Mouse (Mus musculus) MEL (cell line): ENCODE data around the gene Srarp.

Experiments
- CTCF ChIP-seq, 3 experiments: IDR thresholded peaks in 2 of 3; conservative IDR thresholded peaks in 1 of 3; 2 replicates each; pipeline ENCODE4 v1.5.1; 2011 to 2012; ENCODE audit warnings: low read length in 3 of 3, low read depth in 2 of 3, mild to moderate bottlenecking in 2 of 3, improper control_type of control experiment in 1 of 3, inconsistent platforms in 1 of 3, mixed read lengths in 1 of 3, moderate library complexity in 1 of 3; ENCODE audit not compliant: control insufficient read depth in 1 of 3, insufficient read depth in 1 of 3, poor library complexity in 1 of 3, severe bottlenecking in 1 of 3
- EP300 ChIP-seq, 2 experiments: IDR thresholded peaks; 2 replicates each; pipeline ENCODE4 v1.6.1; 2011; ENCODE audit warnings: improper control_type of control experiment in 2 of 2, low read length in 2 of 2, low read depth in 1 of 2, mild to moderate bottlenecking in 1 of 2
- GABPA ChIP-seq: IDR thresholded peaks from 2 replicates; pipeline ENCODE4 v1.6.1; 2012; ENCODE audit warnings: low read depth, mild to moderate bottlenecking, inconsistent platforms, low read length, improper control_type of control experiment, moderate library complexity
- GATA1 ChIP-seq: IDR thresholded peaks from 2 replicates; pipeline ENCODE4 v1.6.1; 2011; ENCODE audit warnings: low read depth, low read length, improper control_type of control experiment
- NRF1 ChIP-seq: IDR thresholded peaks from 2 replicates; pipeline ENCODE4 v1.6.1; 2014; ENCODE audit warnings: low read depth, mild to moderate bottlenecking, inconsistent platforms, low read length, improper control_type of control experiment, moderate library complexity; ENCODE audit not compliant: poor library complexity, insufficient read depth, severe bottlenecking
- POLR2A ChIP-seq, 2 experiments: IDR thresholded peaks; 2 replicates each; pipeline ENCODE4 v1.6.1; 2011 to 2012; ENCODE audit warnings: low read length in 2 of 2, mild to moderate bottlenecking in 2 of 2, control low read depth in 1 of 2, improper control_type of control experiment in 1 of 2, low read depth in 1 of 2, moderate library complexity in 1 of 2; ENCODE audit not compliant: control insufficient read depth in 1 of 2, insufficient read depth in 1 of 2, poor library complexity in 1 of 2
- RCOR1 ChIP-seq: IDR thresholded peaks from 2 replicates; pipeline ENCODE4 v1.6.1; 2012; ENCODE audit warnings: low read depth, mild to moderate bottlenecking, inconsistent platforms, low read length, improper control_type of control experiment
- SMC3 ChIP-seq: IDR thresholded peaks from 2 replicates; pipeline ENCODE4 v1.6.1; 2011; ENCODE audit warnings: low read depth, low read length, improper control_type of control experiment
- UBTF ChIP-seq: IDR thresholded peaks from 2 replicates; pipeline ENCODE4 v1.6.1; 2012; ENCODE audit warnings: low read depth, mild to moderate bottlenecking, inconsistent platforms, low read length, improper control_type of control experiment, moderate library complexity, borderline replicate concordance; ENCODE audit not compliant: insufficient read depth

DNA sequence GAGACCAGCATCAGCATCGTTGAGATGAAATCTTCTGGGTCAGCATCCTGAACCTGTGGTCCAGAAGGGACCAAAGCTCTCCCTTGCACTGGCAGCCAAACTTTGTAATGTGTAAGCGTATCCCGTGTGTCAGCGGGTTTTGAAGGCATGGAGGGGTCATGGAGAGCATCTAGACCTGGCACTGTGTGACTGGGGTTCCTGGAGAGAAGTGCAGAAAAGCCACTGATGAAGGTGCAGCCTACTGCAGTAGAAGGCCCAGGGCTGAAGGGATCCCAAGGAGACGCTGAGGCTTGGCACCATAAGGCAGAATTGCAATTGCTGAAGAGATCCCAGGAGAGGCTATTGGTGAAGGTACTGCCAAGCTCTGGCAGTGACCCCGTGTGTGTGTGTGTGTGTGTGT, 6.5 kb downstream of the Srarp start:
- TF ChIP-seq CTCF (IDR thresholded peaks at IDR 0.05 in 2 of 3, conservative IDR thresholded peaks at IDR 0.05 in 1 of 3; ENCODE audit: control insufficient read depth in 1 of 3, insufficient read depth in 1 of 3, low read depth in 2 of 3, low read length in 3 of 3, poor library complexity in 1 of 3, severe bottlenecking in 1 of 3) (no peak), EP300 (IDR thresholded peaks at IDR 0.05; ENCODE audit: low read depth in 1 of 2, low read length in 2 of 2) (no peak), UBTF (no peak), NRF1 (no peak), SMC3 (no peak), GATA1 (no peak), RCOR1 (no peak), GABPA (no peak), POLR2A (IDR thresholded peaks at IDR 0.05; ENCODE audit: control insufficient read depth in 1 of 2, insufficient read depth in 1 of 2, low read depth in 1 of 2, low read length in 2 of 2, poor library complexity in 1 of 2) (no peak)
